Mouse (Mus musculus) adrenal gland, adult 2 months (tissue): Measurements from ENCODE around the gene Hoga1. TPM values are rescaled to one million over a fixed set of nuclear protein-coding genes. Genes with fewer than 3 reads are reported as not detected.

ENCODE experiments used
- DNase-seq: peaks from one replicate; pipeline ENCODE4 v3.0.0; 2021
- long read RNA-seq: library from polyadenylated mRNA; stranded (forward); transcript quantifications from one replicate; pipeline ENCODE4 v2.0.0, GENCODE M21; 2021
- polyA plus RNA-seq: library from polyadenylated mRNA; depleted of rRNA; stranded (reverse); fragments of >200 nt; gene quantifications from 2 replicates; pipeline ENCODE4 v1.2.3, GENCODE M21; 2012; rRNA removed
- total RNA-seq, 2 experiments: library from RNA; stranded (reverse); gene quantifications; 2 replicates each; pipeline ENCODE4 v1.2.3; 2021

Gene Hoga1
- total RNA-seq (1 to 10 TPM; 3.7 to 8.0 TPM), polyA plus RNA-seq (1.5 and 1.6 TPM in 2 replicates)
- long read RNA-seq, partial matches to known transcripts, result 2 of 6 reads
- long read RNA-seq, other reads (novel, unspliced or antisense), result 2 of 6 reads

DNA sequence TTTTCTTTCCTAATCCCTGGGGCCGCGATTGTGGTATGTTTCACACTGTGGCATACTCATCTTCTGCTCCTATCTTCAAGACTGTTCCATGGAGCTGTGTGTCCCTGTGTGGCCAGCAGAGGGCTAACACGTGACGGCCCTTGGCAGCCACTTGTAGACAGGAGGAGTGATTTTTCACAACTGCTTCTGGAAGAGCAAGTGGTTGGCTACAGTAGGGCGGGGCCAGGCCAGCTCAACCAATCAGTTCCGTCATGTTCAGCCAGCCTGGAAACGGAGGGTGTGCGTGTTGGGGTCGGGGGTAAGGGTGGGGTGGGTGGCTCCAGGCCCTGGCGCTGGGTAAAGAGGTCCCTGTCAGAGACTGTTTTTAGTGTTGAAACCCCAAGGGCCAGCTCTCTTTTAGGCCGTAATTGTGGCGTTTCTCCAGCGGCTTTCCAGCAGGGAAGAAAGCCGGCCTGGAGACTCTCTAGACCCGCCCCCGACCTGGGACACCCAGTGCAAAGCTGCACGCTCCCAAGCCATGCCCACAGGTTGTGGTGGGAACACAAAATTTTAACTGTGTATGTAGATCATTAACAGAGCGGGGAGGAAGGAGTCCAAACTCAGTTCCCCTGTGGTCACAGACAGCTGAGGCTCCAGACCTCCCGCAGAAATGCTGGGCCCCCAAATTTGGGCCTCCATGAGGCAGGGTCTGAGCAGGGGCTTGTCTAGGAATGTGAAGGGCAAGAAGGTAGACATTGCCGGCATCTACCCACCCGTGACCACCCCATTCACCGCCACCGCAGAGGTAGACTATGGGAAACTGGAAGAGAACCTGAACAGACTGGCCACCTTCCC is at the start of gene Hoga1:
Gene Hoga1, plus strand, starts transcription at position 342 of the 834 bp plus-strand sequence.
- peak; percentile 87 for DNase-seq

GRCm38 (mm10) chr19:41997090-41997489 is 48.3 kb upstream of the Hoga1 start:
- DNase-seq, result no peak

GRCm38 (mm10) chr19:41998770-41999548 is 46.5 kb upstream of the Hoga1 start:
- no peak for DNase-seq

DNA sequence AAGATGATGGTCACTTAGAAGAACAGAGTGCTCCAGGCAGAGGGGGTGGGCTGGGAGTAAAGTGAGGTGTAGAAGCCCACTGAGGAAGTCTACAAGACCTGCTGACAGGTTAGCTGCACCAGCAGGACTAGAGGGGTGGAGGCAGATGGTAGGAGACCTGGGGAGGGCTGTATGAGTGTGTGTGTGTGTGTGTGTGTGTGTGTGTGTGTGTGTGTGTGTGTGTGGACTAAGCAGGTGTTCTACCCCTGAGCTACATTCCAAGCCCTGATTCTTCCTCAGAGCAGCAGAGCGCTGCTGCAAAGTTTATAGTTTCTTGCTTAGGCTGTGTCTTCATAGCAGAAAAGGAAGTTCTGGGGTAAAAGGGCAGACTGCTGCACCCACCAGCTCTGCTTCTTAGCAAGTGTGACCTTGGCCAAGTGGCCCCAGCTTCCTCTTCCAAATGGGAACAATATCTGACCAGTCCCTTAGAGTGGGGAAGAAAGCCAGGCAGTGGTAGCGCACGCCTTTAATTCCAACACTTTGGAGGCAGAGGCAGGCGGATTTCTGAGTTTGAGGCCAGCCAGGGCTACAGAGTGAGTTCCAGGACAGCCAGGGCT is 45.6 kb upstream of the Hoga1 start:
- peak; percentile 40 for DNase-seq

DNA sequence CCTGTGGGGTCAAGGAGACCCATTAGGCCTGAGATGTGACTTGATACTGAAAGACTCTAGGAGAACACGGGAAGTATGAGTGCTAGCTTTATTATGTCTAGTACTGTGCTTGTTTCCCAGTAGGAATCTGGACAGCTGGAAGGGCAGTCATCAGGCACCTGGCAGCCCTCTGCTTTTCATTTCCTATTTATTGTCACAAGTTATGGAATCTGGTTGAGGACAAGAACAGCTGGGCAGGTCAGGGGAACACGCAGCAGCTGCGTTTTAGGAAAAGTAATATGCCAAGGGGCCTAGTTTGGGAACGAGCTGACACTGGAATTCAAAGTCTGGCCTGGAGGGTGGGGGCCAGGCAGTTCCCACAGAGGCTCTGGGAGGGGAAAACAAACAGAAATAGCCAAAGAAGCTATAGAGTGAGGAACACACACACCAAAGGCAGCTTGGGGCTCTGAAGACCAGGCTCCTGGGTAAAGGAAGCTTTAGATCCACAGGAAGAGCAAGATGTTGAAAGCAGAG is 44.9 kb upstream of the Hoga1 start:
- DNase-seq, result no peak

DNA sequence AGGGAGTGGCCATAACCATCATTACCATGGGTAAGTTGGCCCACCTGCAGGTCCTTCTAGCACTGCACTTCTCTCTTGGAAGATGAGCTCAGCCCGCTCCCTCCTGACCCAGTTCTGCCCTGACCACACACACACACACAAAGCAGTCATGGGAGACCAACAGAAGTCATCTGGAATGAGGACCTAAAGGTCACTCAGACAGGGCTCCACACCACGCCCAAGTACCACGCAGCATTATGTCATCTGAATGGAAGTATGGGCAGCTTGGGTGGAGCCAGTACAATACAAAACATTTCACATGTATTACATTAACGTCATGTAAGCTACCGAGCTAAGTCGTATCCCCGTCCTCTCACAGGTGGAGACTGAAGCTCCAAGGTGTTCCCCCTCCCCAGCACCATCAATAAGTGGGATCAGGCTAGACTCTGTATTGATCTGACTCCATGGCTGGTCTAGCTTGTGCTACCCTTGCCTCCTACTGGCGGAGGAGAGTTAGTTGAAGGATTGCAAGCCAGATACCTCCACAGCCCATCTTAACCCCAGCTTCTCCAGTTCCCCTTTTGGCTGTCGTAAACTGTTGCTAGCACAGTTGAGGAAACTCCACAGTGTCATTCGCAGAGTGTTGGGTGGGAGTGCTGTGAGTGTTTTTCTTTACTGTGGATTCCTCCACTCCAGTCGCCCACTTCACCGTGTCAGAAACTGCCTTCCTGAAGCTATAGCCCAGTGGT is 44.0 kb upstream of the Hoga1 start:
- no peak for DNase-seq

DNA sequence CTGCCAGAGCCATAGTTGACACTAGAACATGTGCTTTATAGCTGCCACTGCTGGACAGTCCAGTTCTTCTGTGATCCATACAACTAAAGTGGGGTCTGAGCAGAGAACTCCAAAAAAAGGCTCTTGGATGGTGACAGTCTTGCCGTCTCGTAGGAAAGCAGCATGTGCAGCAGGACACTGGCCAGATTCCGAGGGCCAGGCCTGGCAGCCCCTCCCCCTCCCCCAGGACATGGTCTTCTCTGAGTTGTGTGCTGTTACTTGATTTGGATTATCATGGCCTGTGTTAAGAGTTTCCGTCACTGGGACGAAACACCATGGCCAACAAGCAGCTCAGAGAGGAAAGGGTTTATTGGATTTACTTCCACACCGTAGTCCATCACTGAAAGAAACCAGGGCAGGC is 41.2 kb upstream of the Hoga1 start:
- no peak for DNase-seq

GRCm38 (mm10) chr19:42005616-42006015 is 39.8 kb upstream of the Hoga1 start:
- no peak for DNase-seq

GRCm38 (mm10) chr19:42006568-42006967 is 38.8 kb upstream of the Hoga1 start:
- DNase-seq, result no peak

- DNase-seq, result peak; percentile 45
These were observed 36.8 kb upstream of the Hoga1 start for GRCm38 (mm10) chr19:42008586-42008985.

- no peak for DNase-seq
These were observed 36.3 kb upstream of the Hoga1 start for GRCm38 (mm10) chr19:42009067-42009466.

- peak; percentile 75 for DNase-seq
These were observed 35.0 kb upstream of the Hoga1 start for GRCm38 (mm10) chr19:42010436-42010835.

GRCm38 (mm10) chr19:42011123-42011522 is 34.3 kb upstream of the Hoga1 start:
- DNase-seq, result no peak

GRCm38 (mm10) chr19:42014231-42014825 is 31.1 kb upstream of the Hoga1 start:
- no peak for DNase-seq

GRCm38 (mm10) chr19:42015001-42015400 is 30.4 kb upstream of the Hoga1 start:
- no peak for DNase-seq

- DNase-seq, result no peak
These were observed 29.2 kb upstream of the Hoga1 start for GRCm38 (mm10) chr19:42016251-42016650.

DNA sequence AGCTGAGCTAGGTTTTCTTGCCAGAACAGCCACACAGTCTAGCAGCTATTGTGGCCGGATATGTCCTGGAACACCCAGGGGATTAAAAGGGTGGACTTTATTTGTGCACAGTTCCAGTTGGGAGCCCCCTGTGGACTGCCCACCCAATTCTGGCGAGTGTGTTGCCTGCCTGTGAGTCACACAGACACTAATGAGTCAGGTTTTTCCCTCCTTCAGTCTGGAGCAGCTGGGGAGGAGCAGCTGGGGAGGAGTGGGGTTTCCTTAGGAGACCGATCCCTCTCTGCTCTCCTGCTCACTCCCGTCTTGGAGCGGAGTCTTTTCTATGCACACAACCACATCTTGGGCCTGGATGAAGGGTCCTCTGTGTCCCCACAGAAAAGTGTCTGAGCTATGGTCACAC is 28.6 kb upstream of the Hoga1 start:
- DNase-seq, result peak; percentile 51

- DNase-seq, result peak; percentile 90
These were observed 27.8 kb upstream of the Hoga1 start for GRCm38 (mm10) chr19:42017399-42018247.

- no peak for DNase-seq
These were observed 26.3 kb upstream of the Hoga1 start for GRCm38 (mm10) chr19:42019011-42019522.
